19 mouse cellular contexts compared by ENCODE assay signal in genomic region chr2:158815686-158816085, GRCm38 (mm10).
"Had no signal": no experiment of that assay in that cellular context is flagged by ENCODE, and none has a peak within 500 bp of the region (broad histone marks: within the 10 kb centered on the region; RNA-seq: fewer than 3 reads in every experiment).

No protein-coding gene starts in this region.

- H3K9me3 ChIP-seq: midbrain, embryonic 10.5 days; midbrain, embryonic 12.5 days; neural tube, embryonic 13.5 days; neural tube, embryonic 15.5 days had no signal

- DNase-seq: lung, adult 18-20 months; lung, embryonic 14.5 days; lung, postnatal 10 days; lung, postnatal 4 days; midbrain, embryonic 14.5 days; retina, postnatal 1 day; right cerebral cortex, adult 18-20 months; right cerebral cortex, postnatal 25 days; right cerebral cortex, postnatal 4 days; spleen, adult 18-20 months; thymus, adult 18-20 months; thymus, postnatal 14 days; thymus, postnatal 36 days had no signal

- H3K4me3 ChIP-seq: midbrain, embryonic 10.5 days; midbrain, embryonic 12.5 days; myocyte; neural tube, embryonic 13.5 days; neural tube, embryonic 15.5 days had no signal

- H3K9ac ChIP-seq: lung, embryonic 14.5 days; midbrain, embryonic 12.5 days; neural tube, embryonic 13.5 days; neural tube, embryonic 15.5 days had no signal

- H3K27me3 ChIP-seq: midbrain, embryonic 12.5 days; neural tube, embryonic 13.5 days; neural tube, embryonic 15.5 days had no signal

- H3K27ac ChIP-seq: midbrain, embryonic 10.5 days; midbrain, embryonic 12.5 days; neural tube, embryonic 13.5 days; neural tube, embryonic 15.5 days had no signal

- H3K4me1 ChIP-seq: midbrain, embryonic 10.5 days; midbrain, embryonic 12.5 days; neural tube, embryonic 13.5 days; neural tube, embryonic 15.5 days had no signal

- ATAC-seq: midbrain, embryonic 16.5 days had no signal

- H3K4me2 ChIP-seq: lung, embryonic 14.5 days; midbrain, embryonic 12.5 days; neural tube, embryonic 13.5 days; neural tube, embryonic 15.5 days had no signal
